ENCODE assay signal across 8 mouse cellular contexts in the genomic region with DNA sequence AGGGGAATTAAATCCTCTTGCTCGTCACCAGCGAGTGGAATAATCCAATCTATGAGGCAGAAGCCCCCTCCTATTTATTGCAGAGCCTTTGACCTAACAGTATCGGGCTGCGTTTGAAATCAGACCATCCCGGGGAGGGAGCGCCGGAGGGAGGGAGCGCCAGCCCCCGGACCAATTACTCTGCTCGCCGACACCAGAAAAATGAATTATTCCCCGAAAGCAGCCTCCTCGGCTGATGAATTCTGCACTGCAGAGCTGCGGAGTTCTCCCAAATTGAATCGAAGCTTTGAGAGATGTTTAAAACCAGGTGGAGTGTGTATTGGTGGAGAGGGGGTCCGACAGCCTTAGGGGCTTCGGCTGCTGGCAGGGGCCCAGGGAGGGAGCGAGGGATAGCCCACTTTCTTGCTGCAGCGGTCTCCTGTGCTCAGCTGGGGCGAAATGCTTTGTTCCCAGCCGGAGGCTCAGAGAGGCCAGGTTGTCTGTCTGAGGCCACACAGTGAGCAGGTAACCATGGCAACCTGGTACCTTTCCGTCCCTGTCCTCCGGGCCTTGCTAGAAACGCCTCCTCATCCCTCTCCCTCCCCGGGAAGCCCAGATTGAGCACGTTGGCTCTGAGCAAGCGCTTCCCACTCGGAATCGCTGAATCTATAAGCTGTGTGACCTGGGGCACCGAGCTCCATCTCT. TPM values are rescaled to one million over a fixed set of nuclear protein-coding genes. Genes with fewer than 3 reads are reported as not detected.
DNase-seq lines count a peak whose midpoint lies in the region; ATAC-seq lines count a peak whose summit lies in the region.

No protein-coding gene starts in this region.

- DNase-seq in frontal cortex, postnatal 25 days (ENCODE audit: low spot score in 2 of 2): no peak
- peak; percentile 39 for DNase-seq in embryonic facial prominence, embryonic 11.5 days (ENCODE audit: low spot score)
- peak; percentile 36 to 39 for DNase-seq in layer of hippocampus, postnatal 25 days (ENCODE audit: extremely low spot score in 1 of 2, low spot score in 1 of 2)
- no peak for DNase-seq in spleen, postnatal 10 days (ENCODE audit: low spot score in 2 of 2)
- no peak for DNase-seq in gastrocnemius, postnatal 36 days
- DNase-seq in adrenal gland, postnatal 14 days: no peak

- intact Hi-C loops in gastrocnemius, postnatal 36 days (cut with DNase I): no loop called here

- no peak overlapping the region for H3K4me3 ChIP-seq in embryonic facial prominence, embryonic 11.5 days (ENCODE audit: low read depth, low read length)
- peak overlapping the region; percentile 21 for H3K4me3 ChIP-seq in neural tube, embryonic 14.5 days (ENCODE audit: low read depth, low read length)

- no peaks in the 10 kb centered on the region for H3K9me3 ChIP-seq in embryonic facial prominence, embryonic 11.5 days (replicated peaks; ENCODE audit: control insufficient read depth, low read length)
- no peaks in the 10 kb centered on the region for H3K9me3 ChIP-seq in neural tube, embryonic 14.5 days (ENCODE audit: control insufficient read depth, low read length)

- WGBS in embryonic facial prominence, embryonic 11.5 days: 0% methylated on average over 29 of the region's 30 CpGs
- WGBS in neural tube, embryonic 14.5 days: under 1% methylated on average over 30 of the region's 30 CpGs

- H3K4me1 ChIP-seq in embryonic facial prominence, embryonic 11.5 days (ENCODE audit: control insufficient read depth, insufficient read depth, low read length): no peaks in the 10 kb centered on the region; the same call in 1 of the 2 replicates
- peaks cover 14% of the 10 kb centered on the region for H3K4me1 ChIP-seq in neural tube, embryonic 14.5 days (ENCODE audit: control insufficient read depth, insufficient read depth, low read length)

- no peak overlapping the region for H3K27ac ChIP-seq in embryonic facial prominence, embryonic 11.5 days (replicated peaks; ENCODE audit: low read depth, low read length)
- peak overlapping the region; percentile 70 for H3K27ac ChIP-seq in neural tube, embryonic 14.5 days (ENCODE audit: low read depth, low read length)

- H3K4me2 ChIP-seq in embryonic facial prominence, embryonic 11.5 days (ENCODE audit: low read depth, low read length): peak overlapping the region; percentile 21; the same call in 1 of the 2 replicates
- peak overlapping the region; percentile 53 for H3K4me2 ChIP-seq in neural tube, embryonic 14.5 days (ENCODE audit: low read depth, low read length)

- no peaks in the 10 kb centered on the region for H3K36me3 ChIP-seq in embryonic facial prominence, embryonic 11.5 days (replicated peaks; ENCODE audit: control insufficient read depth, insufficient read depth, low read depth, low read length)
- no peaks in the 10 kb centered on the region for H3K36me3 ChIP-seq in neural tube, embryonic 14.5 days (ENCODE audit: control insufficient read depth, insufficient read depth, low read length)

- peaks cover 48% of the 10 kb centered on the region for H3K27me3 ChIP-seq in embryonic facial prominence, embryonic 11.5 days (ENCODE audit: control insufficient read depth, insufficient read depth, low read length)
- H3K27me3 ChIP-seq in neural tube, embryonic 14.5 days (ENCODE audit: control insufficient read depth, insufficient read depth, low read length): 0 out of 2 replicates have a peak, but pooled peaks cover 3% of the 10 kb centered on the region

- H3K9ac ChIP-seq in embryonic facial prominence, embryonic 11.5 days (replicated peaks; ENCODE audit: low read length): no peak overlapping the region
- H3K9ac ChIP-seq in neural tube, embryonic 14.5 days (replicated peaks; ENCODE audit: low read depth, low read length): peak overlapping the region; percentile 25

- ATAC-seq in frontal cortex, adult (ENCODE audit: low TSS enrichment): peak; percentile 91
- ATAC-seq in embryonic facial prominence, embryonic 11.5 days (replicated peaks; ENCODE audit: insufficient number of reproducible peaks, low FRiP score, low TSS enrichment, low read depth): no peak; the same call in 1 of the 2 replicates
- peak; percentile 33 for ATAC-seq in neural tube, embryonic 14.5 days (ENCODE audit: low read depth)

RNA-seq across cellular contexts. Expression of gene Fbxo2, which starts 13.5 kb away (rescaled TPM):
- polyA plus RNA-seq in embryonic facial prominence, embryonic 11.5 days (2014; fragmentation: Nextera tagmentation; extraction: Ambion mirVana): 1.5 and 1.9 TPM in 2 replicates
- total RNA-seq in layer of hippocampus, postnatal 25 days (2021): 100 to 1,000 TPM in 1 of 2 experiments, 10 to 100 TPM in 1; 97.4 to 116 TPM
- 7.4 and 10.4 TPM in 2 replicates for polyA plus RNA-seq in neural tube, embryonic 14.5 days (2014; fragmentation: Nextera tagmentation; extraction: Ambion mirVana)
- not detected for total RNA-seq in gastrocnemius, postnatal 36 days (2021)
- total RNA-seq in adrenal gland, postnatal 14 days (2021): 3.3 and 3.9 TPM in 2 replicates

RNA-seq across cellular contexts. Expression of gene Fbxo44, which starts 13.7 kb away (rescaled TPM):
- polyA plus RNA-seq in embryonic facial prominence, embryonic 11.5 days (2014; fragmentation: Nextera tagmentation; extraction: Ambion mirVana): 24.0 and 25.1 TPM in 2 replicates
- total RNA-seq in layer of hippocampus, postnatal 25 days (2021): 100 to 1,000 TPM; 127 TPM
- polyA plus RNA-seq in neural tube, embryonic 14.5 days (2014; fragmentation: Nextera tagmentation; extraction: Ambion mirVana): 99.4 and 116 TPM in 2 replicates
- 1 to 10 TPM; 6.3 to 9.1 TPM for total RNA-seq in gastrocnemius, postnatal 36 days (2021)
- 6.7 and 9.1 TPM in 2 replicates for total RNA-seq in adrenal gland, postnatal 14 days (2021)

RNA-seq across cellular contexts. Expression of gene Fbxo6, which starts 22.0 kb away (rescaled TPM):
- polyA plus RNA-seq in embryonic facial prominence, embryonic 11.5 days (2014; fragmentation: Nextera tagmentation; extraction: Ambion mirVana): 9.8 and 11.3 TPM in 2 replicates
- total RNA-seq in layer of hippocampus, postnatal 25 days (2021): 10 to 100 TPM; 27.9 to 28.7 TPM
- polyA plus RNA-seq in neural tube, embryonic 14.5 days (2014; fragmentation: Nextera tagmentation; extraction: Ambion mirVana): 18.0 and 19.7 TPM in 2 replicates
- 10 to 100 TPM; 32.7 to 33.5 TPM for total RNA-seq in gastrocnemius, postnatal 36 days (2021)
- 30.7 and 31.0 TPM in 2 replicates for total RNA-seq in adrenal gland, postnatal 14 days (2021)

RNA-seq across cellular contexts. Expression of gene Draxin, which starts 43.5 kb away (rescaled TPM):
- polyA plus RNA-seq in embryonic facial prominence, embryonic 11.5 days (2014; fragmentation: Nextera tagmentation; extraction: Ambion mirVana): 1.2 and 2.2 TPM in 2 replicates
- 1 to 10 TPM; 2.3 TPM for total RNA-seq in layer of hippocampus, postnatal 25 days (2021)
- polyA plus RNA-seq in neural tube, embryonic 14.5 days (2014; fragmentation: Nextera tagmentation; extraction: Ambion mirVana): 13.2 and 13.8 TPM in 2 replicates
- under 1 TPM in 1 of 2 experiments, not detected in 1; 0.10 TPM for total RNA-seq in gastrocnemius, postnatal 36 days (2021)
- total RNA-seq in adrenal gland, postnatal 14 days (2021): 0.11 and 0.38 TPM in 2 replicates

RNA-seq across cellular contexts. Expression of gene Mad2l2, which starts 43.8 kb away (rescaled TPM):
- polyA plus RNA-seq in embryonic facial prominence, embryonic 11.5 days (2014; fragmentation: Nextera tagmentation; extraction: Ambion mirVana): 75.3 and 83.4 TPM in 2 replicates
- total RNA-seq in layer of hippocampus, postnatal 25 days (2021): 10 to 100 TPM; 15.0 to 16.5 TPM
- 114 and 127 TPM in 2 replicates for polyA plus RNA-seq in neural tube, embryonic 14.5 days (2014; fragmentation: Nextera tagmentation; extraction: Ambion mirVana)
- 10 to 100 TPM; 10.9 to 12.6 TPM for total RNA-seq in gastrocnemius, postnatal 36 days (2021)
- total RNA-seq in adrenal gland, postnatal 14 days (2021): 20.0 and 21.2 TPM in 2 replicates

Comparison
In these comparisons a context has a peak if more than half of its experiments do, and no peak if none do; other contexts are left out.
1. DNase-seq: peak in embryonic facial prominence, embryonic 11.5 days (single experiment) and layer of hippocampus, postnatal 25 days (2 of 2); none in frontal cortex, postnatal 25 days (0 of 2), spleen, postnatal 10 days (0 of 2), gastrocnemius, postnatal 36 days (0 of 2) and adrenal gland, postnatal 14 days (single experiment).
2. RNA of gene Fbxo2, which starts 13.5 kb away (total RNA-seq): 97.4 to 116 TPM in layer of hippocampus, postnatal 25 days; 3.3 to 3.9 TPM in adrenal gland, postnatal 14 days and not detected in gastrocnemius, postnatal 36 days; every median in the first group is over 10 times any median in the second.
3. RNA of gene Fbxo44, which starts 13.7 kb away (total RNA-seq): 127 TPM in layer of hippocampus, postnatal 25 days; 6.3 to 9.1 TPM in gastrocnemius, postnatal 36 days and 6.7 to 9.1 TPM in adrenal gland, postnatal 14 days; every median in the first group is over 10 times any median in the second.